Mouse (Mus musculus): Measurements from ENCODE around the gene Prrc2c. TPM values are rescaled to one million over a fixed set of nuclear protein-coding genes. Genes with fewer than 3 reads are reported as not detected.

Gene Prrc2c
- total RNA-seq, 2 experiments from 2014 or later, result 224 TPM

Small RNAs within 50 kb of the gene (microRNA-seq; reads per million reads assigned to microRNA genes)
- not detected for gene Gm27616

Other genes starting within 250 kb of the Prrc2c start
- gene Mettl13, start 192.0 kb downstream of the Prrc2c start, total RNA-seq (2021), result 10 to 100 TPM; 14.4 to 19.2 TPM
- gene Vamp4, start 170.0 kb downstream of the Prrc2c start, total RNA-seq (2021), result 10 to 100 TPM; 61.1 to 63.2 TPM
- gene Myoc, start 101.4 kb downstream of the Prrc2c start, total RNA-seq (2021), result under 1 TPM; 0.24 to 0.28 TPM
- gene Myocos, start 82.3 kb downstream of the Prrc2c start, total RNA-seq (2021), result not detected
- gene Fmo4, start 73.4 kb upstream of the Prrc2c start, total RNA-seq (2021), result not detected
- gene Fmo1, start 126.1 kb upstream of the Prrc2c start, total RNA-seq (2021), result 10 to 100 TPM; 28.6 to 30.7 TPM
- under 1 TPM; 0.28 TPM for gene Fmo2, start 158.2 kb upstream of the Prrc2c start, total RNA-seq (2021)
- gene Fmo6, start 197.0 kb upstream of the Prrc2c start, total RNA-seq (2021), result not detected
- gene Fmo3, start 244.0 kb upstream of the Prrc2c start, total RNA-seq (2021), result not detected